Mouse (Mus musculus) G1E (cell line): Measurements from ENCODE around the gene D430041D05Rik. TPM values are rescaled to one million over a fixed set of nuclear protein-coding genes. Genes with fewer than 3 reads are reported as not detected.

Experiments used
- ATAC-seq: 2 replicates; pipeline ENCODE4 v1.8.0; 2016; ENCODE audit warnings: mild to moderate bottlenecking; ENCODE audit not compliant: insufficient number of reproducible peaks, poor library complexity, low FRiP score, severe bottlenecking; ENCODE audit errors: extremely low read depth
- DNase-seq: peaks from one replicate; pipeline ENCODE4 v3.0.0; 2012; ENCODE audit warnings: low spot score
- H3K27me3 ChIP-seq: 2 replicates; pipeline ENCODE4 v1.6.1; 2012; ENCODE audit warnings: mild to moderate bottlenecking, low read length, inconsistent platforms; ENCODE audit not compliant: insufficient read depth
- H3K36me3 ChIP-seq: replicated peaks from 2 replicates; pipeline ENCODE3; 2012; ENCODE audit warnings: mild to moderate bottlenecking, inconsistent platforms
- H3K4me1 ChIP-seq: 2 replicates; pipeline ENCODE4 v1.6.1; 2012; ENCODE audit warnings: low read depth, low read length, inconsistent platforms, mixed read lengths; ENCODE audit not compliant: insufficient read depth
- H3K4me3 ChIP-seq: 2 replicates; pipeline ENCODE4 v1.5.1; 2012; ENCODE audit warnings: low read depth, mild to moderate bottlenecking, inconsistent platforms, low read length, moderate library complexity, mixed read lengths
- H3K9me3 ChIP-seq: replicated peaks from 2 replicates; pipeline ENCODE4 v1.6.1; 2012; ENCODE audit warnings: inconsistent platforms
- CTCF ChIP-seq: IDR thresholded peaks from 2 replicates; pipeline ENCODE4 v1.5.1; 2012; ENCODE audit warnings: low read depth, low read length, inconsistent platforms, mixed read lengths
- GATA1 ChIP-seq: IDR thresholded peaks from 2 replicates; pipeline ENCODE4 v1.6.1; 2012; ENCODE audit warnings: borderline replicate concordance, low read length, inconsistent platforms, mixed read lengths
- GATA2 ChIP-seq: IDR thresholded peaks from 2 replicates; pipeline ENCODE4 v1.6.1; 2012; ENCODE audit warnings: low read depth, low read length, inconsistent platforms, borderline replicate concordance
- POLR2AphosphoS5 ChIP-seq: IDR thresholded peaks from 2 replicates; pipeline ENCODE4 v1.6.1; 2012; ENCODE audit warnings: low read depth, low read length, inconsistent platforms; ENCODE audit not compliant: insufficient replicate concordance
- TAL1 ChIP-seq: conservative IDR thresholded peaks from 2 replicates; pipeline ENCODE4 v1.6.1; 2012; ENCODE audit warnings: low read depth, low read length, inconsistent platforms, mixed read lengths
- polyA plus RNA-seq: library from polyadenylated mRNA; stranded (reverse); fragments of >175 nt; gene quantifications from 2 replicates; pipeline ENCODE4 v1.2.3, GENCODE M21; 2012
- total RNA-seq, 2 experiments: library from RNA; stranded (forward) in 1 of 2; stranded (reverse) in 1 of 2; fragments of 200-1000 nt in 1 of 2; fragments of >200 nt in 1 of 2; fragmentation: Nextera tagmentation in 1 of 2; gene quantifications; 2 replicates each; pipeline ENCODE4 v1.2.3; 2014 to 2017

The D430041D05Rik gene
- total and polyA plus RNA-seq, 3 experiments = 0.01 to 0.22 TPM; not detected in 1

DNA sequence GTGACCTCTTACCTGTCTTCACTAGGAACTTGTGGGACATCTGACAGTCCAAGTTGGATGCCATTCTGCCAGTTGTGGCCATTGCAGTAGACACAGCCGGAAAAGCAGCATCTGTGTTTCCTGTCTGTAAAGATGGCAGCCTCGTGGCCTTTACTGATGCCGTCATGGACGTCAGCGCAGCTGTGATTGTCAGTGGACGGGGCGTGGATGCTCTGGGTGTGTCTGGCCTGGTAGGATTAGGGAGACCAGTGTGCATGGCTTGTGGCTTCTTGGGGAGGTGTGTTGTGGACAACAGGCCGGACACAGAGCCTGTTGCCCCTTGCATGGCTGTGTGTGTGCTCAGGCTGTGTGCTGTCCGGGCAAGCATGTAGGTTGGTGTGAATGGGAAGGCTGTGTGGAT is 155.9 kb downstream of the D430041D05Rik start:
- TF ChIP-seq GATA2 (no peak), TAL1 (no peak), POLR2AphosphoS5 (no peak), CTCF (no peak), GATA1 (no peak)

GRCm38 (mm10) chr2:104253341-104253740 is 157.5 kb downstream of the D430041D05Rik start:
- ATAC-seq (no peak), DNase-seq (no peak)
- H3K4me3 ChIP-seq = no peak overlapping the region
- no peaks in the 10 kb centered on the region for H3K9me3 ChIP-seq
- TF ChIP-seq GATA1 (no peak), CTCF (no peak), GATA2 (no peak), POLR2AphosphoS5 (no peak), TAL1 (no peak)
- H3K27me3 ChIP-seq = peaks cover 9% of the 10 kb centered on the region
- no peaks in the 10 kb centered on the region for H3K36me3 ChIP-seq
- no peaks in the 10 kb centered on the region for H3K4me1 ChIP-seq

More for the DNA sequence above, 155.9 kb downstream of the D430041D05Rik start:
- Histone ChIP-seq H3K36me3 (no peaks in the 10 kb centered on the region), H3K4me3 (no peak overlapping the region), H3K4me1 (no peaks in the 10 kb centered on the region), H3K9me3 (no peaks in the 10 kb centered on the region), H3K27me3 (peaks cover 7% of the 10 kb centered on the region; the same call in 1 of the 2 replicates)
- ATAC-seq (no peak), DNase-seq (no peak)

GRCm38 (mm10) chr2:104251647-104252046 is 159.2 kb downstream of the D430041D05Rik start:
- Histone ChIP-seq H3K9me3 (no peaks in the 10 kb centered on the region), H3K27me3 (peaks cover 8% of the 10 kb centered on the region), H3K4me3 (no peak overlapping the region), H3K36me3 (no peaks in the 10 kb centered on the region), H3K4me1 (no peaks in the 10 kb centered on the region)
- TF ChIP-seq GATA2 = no peak
- no peak for TF ChIP-seq TAL1
- no peak for TF ChIP-seq CTCF
- TF ChIP-seq GATA1 = no peak
- no peak for TF ChIP-seq POLR2AphosphoS5
- DNase-seq (no peak), ATAC-seq (no peak)

GRCm38 (mm10) chr2:104249856-104250255 is 161.0 kb downstream of the D430041D05Rik start:
- Histone ChIP-seq H3K36me3 (no peaks in the 10 kb centered on the region), H3K27me3 (peaks cover 5% of the 10 kb centered on the region), H3K9me3 (no peaks in the 10 kb centered on the region), H3K4me3 (no peak overlapping the region), H3K4me1 (no peaks in the 10 kb centered on the region)
- ATAC-seq (no peak), DNase-seq (no peak)
- TF ChIP-seq GATA2 (no peak), POLR2AphosphoS5 (no peak), TAL1 (no peak), CTCF (no peak)

GRCm38 (mm10) chr2:104246851-104247250 is 164.0 kb downstream of the D430041D05Rik start:
- no peak for ATAC-seq
- Histone ChIP-seq H3K4me1 (no peaks in the 10 kb centered on the region), H3K27me3 (peaks cover 9% of the 10 kb centered on the region), H3K4me3 (no peak overlapping the region), H3K36me3 (no peaks in the 10 kb centered on the region), H3K9me3 (no peaks in the 10 kb centered on the region)
- DNase-seq = no peak
- TF ChIP-seq CTCF = no peak
- TF ChIP-seq POLR2AphosphoS5 = no peak
- no peak for TF ChIP-seq GATA1
- TF ChIP-seq TAL1 = no peak
- no peak for TF ChIP-seq GATA2

GRCm38 (mm10) chr2:104242055-104242454 is 168.8 kb downstream of the D430041D05Rik start:
- TF ChIP-seq GATA2 = no peak
- ATAC-seq = no peak

GRCm38 (mm10) chr2:104237141-104237540 is 173.7 kb downstream of the D430041D05Rik start:
- H3K9me3 ChIP-seq = no peaks in the 10 kb centered on the region

More at GRCm38 (mm10) chr2:104242055-104242454, 168.8 kb downstream of the D430041D05Rik start:
- H3K9me3 ChIP-seq = no peaks in the 10 kb centered on the region
- H3K4me3 ChIP-seq = no peak overlapping the region
- H3K4me1 ChIP-seq = no peaks in the 10 kb centered on the region
- no peaks in the 10 kb centered on the region for H3K36me3 ChIP-seq
- DNase-seq = no peak
- H3K27me3 ChIP-seq = peaks cover 10% of the 10 kb centered on the region

More at GRCm38 (mm10) chr2:104237141-104237540, 173.7 kb downstream of the D430041D05Rik start:
- no peak for DNase-seq
- Histone ChIP-seq H3K4me1 (no peaks in the 10 kb centered on the region), H3K27me3 (peaks cover 17% of the 10 kb centered on the region), H3K36me3 (no peaks in the 10 kb centered on the region), H3K4me3 (no peak overlapping the region)
- ATAC-seq = no peak
- no peak for TF ChIP-seq TAL1
- no peak for TF ChIP-seq CTCF
- TF ChIP-seq GATA2 = no peak
- TF ChIP-seq POLR2AphosphoS5 = no peak
- no peak for TF ChIP-seq GATA1
